Mouse (Mus musculus) stomach, adult 2 months (tissue): ENCODE results near the gene Abcb11. TPM values are rescaled to one million over a fixed set of nuclear protein-coding genes. Genes with fewer than 3 reads are reported as not detected.

Experiments
- polyA plus RNA-seq: library from polyadenylated mRNA; depleted of rRNA; stranded (reverse); fragments of >200 nt; gene quantifications from 2 replicates; pipeline ENCODE4 v1.2.3, GENCODE M21; 2012; rRNA removed

Abcb11 gene
- polyA plus RNA-seq = 0.01 and 0.02 TPM in 2 replicates

DNA sequence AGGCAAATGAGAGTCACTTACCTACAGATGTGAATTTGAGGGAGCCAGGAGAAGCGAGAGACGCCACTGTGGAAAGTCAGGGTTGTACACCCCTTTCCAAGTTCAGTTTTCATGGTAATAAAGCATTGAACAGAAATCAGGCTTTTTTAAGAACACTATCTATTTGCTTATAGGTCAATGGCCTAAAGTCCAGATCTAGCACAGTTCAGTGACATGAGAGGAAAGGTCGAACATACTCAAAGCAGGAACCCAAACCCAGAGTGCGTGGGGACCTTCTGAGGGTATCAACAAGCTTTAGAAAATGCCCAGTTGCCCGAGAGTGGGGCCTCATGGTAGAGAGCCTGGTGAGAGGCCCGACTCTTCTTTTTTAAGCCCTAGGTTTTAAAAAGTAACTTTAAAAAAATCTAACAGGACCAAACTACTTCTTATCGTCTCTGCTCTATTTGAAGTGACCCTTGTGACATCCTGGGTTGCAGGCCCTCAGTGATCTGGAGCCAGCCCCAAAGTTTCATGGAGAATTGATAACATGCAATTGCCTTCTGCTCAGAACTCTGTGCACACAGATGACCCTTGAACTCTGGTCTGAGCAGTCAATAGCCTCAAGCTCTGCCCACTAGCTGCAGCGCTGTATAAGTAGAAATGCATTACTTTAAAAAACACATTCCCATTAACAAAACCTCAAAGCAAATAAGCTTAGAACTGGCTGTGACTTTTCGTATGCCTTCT lies at the start of gene Abcb11:
TSS of gene Abcb11 (minus strand) at position 121 of the 726 bp plus-strand sequence.

DNA sequence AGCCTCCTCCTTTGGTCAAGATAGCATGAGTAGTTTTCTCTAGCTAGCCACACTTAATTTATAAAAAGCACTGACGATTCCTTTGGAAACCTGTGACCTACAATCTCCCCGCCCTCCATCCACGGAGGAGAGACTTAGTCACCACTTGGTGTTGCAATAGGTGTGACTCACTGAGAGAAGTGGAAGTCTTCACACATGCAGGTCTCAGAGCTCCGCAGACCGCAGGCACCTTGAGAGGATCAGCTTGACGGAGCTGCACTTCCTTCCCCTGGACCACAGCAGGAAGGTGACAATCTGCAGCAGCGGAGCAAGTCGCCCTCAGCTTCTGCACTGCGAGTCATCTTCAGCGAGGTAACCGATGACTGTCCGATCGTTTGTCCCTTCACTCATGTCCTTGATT lies 37.9 kb upstream of the Abcb11 start, which contains the start of gene Dhrs9:
TSS of gene Dhrs9 (plus strand) at position 165 of the 400 bp plus-strand sequence.

DNA sequence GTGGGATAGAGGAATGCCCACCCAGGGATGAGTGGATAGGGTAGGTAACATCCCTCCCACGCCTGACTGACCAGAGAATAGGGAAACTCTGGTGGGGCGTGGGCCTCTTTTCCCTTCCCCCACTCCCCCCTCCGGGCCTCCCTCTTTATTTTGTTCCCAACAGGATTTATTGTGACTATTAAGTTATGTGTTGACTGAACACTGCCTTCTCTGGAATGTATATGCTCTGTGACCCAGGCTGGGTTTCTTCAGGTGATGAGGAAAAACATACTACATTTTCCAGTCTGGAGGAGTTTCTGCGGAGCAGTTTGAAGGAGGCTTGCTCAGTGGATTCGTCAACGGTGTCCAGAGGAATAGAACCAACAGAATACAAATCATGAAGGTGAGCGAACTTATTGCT lies 131.6 kb downstream of the Abcb11 start, which contains the start of gene G6pc2:
TSS of gene G6pc2 (plus strand) at position 301 of the 400 bp plus-strand sequence.

DNA sequence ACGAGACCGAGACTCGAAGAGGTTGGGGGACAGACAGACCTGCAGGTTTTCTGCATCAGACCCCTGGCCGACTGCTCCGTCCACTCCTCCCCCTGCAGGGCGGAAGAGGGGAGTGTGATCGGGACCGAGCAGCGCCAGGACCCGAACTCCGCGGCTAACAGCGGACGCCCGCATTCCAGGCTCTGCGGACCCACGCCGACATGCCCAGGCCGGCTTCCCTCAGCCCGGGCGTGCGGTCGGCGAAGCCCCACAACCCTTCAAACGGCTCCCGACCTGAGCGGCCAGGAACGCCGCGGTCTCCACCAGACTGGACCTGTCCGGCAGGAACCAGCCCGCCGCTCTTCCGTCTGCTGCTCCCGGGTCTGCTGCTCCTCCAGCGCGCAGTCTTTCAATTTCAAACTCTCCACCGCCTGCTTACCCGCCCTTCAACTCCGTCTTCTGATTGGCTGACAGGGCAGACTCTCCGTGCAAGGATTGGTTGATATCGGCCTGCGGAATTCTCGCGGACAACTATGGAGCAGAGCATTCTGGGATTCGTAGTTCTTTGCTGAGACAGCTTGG lies 136.5 kb downstream of the Abcb11 start, which contains the start of gene Spc25:
TSS of gene Spc25 (minus strand) at position 404 of the 561 bp plus-strand sequence.

Other genes starting within 250 kb of the Abcb11 start
- 1.2 and 2.0 TPM in 2 replicates for gene Nostrin, start 206.8 kb downstream of the Abcb11 start, polyA plus RNA-seq
- 0.30 and 1.2 TPM in 2 replicates for gene Spc25, start 136.4 kb downstream of the Abcb11 start, polyA plus RNA-seq
- gene G6pc2, start 131.5 kb downstream of the Abcb11 start, polyA plus RNA-seq = not detected in 2 replicates
- gene Dhrs9, start 37.8 kb upstream of the Abcb11 start, polyA plus RNA-seq = 1.5 and 1.6 TPM in 2 replicates
- gene Lrp2, start 243.4 kb upstream of the Abcb11 start, polyA plus RNA-seq = 0.05 and 0.09 TPM in 2 replicates